Mouse (Mus musculus): Measurements from ENCODE around the gene Polr3e.
"Not testable (repeated sequence)": the region's sequence is repeated elsewhere in the genome, so short reads cannot be mapped to it uniquely, and the experiment has no call there.

DNA sequence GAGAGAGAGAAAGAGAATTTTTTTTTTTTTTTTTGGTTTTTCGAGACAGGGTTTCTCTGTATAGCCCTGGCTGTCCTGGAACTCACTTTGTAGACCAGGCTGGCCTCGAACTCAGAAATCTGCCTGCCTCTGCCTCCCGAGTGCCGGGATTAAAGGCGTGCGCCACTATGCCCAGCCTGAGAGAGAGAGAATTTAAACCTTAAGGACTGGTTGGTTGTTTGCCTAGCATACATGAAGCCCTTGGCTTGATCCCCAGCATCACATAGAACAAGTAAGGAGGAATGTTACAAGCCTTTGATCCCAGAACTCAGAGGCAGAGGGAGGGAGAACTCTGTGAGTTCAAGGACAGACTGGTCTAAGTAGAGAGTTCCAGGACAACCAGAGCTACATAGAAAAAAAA lies 6.3 kb upstream of the Polr3e start:
- TF ChIP-seq ZNF384 (IDR thresholded peaks at IDR 0.05; ENCODE audit: low read depth, low read length); CHD2 (IDR thresholded peaks at IDR 0.05; ENCODE audit: low read depth, low read length); MAFK (IDR thresholded peaks at IDR 0.05; ENCODE audit: insufficient read depth, low read depth, low read length); ZC3H11A (IDR thresholded peaks at IDR 0.05; ENCODE audit: borderline replicate concordance, low read depth, low read length): not testable (repeated sequence)

Data from ES-E14 (cell line).